Mouse (Mus musculus) olfactory bulb, adult 2 months (tissue): ENCODE measurements around the gene Dpp4.

ENCODE experiments used
- CTCF ChIP-seq: fragments of 200-500 bp; IDR thresholded peaks from 2 replicates; pipeline ENCODE4 v1.5.1; 2012; ENCODE audit warnings: low read depth, mild to moderate bottlenecking, low read length, moderate library complexity; ENCODE audit not compliant: insufficient read depth
- POLR2A ChIP-seq: fragments of 200-500 bp; IDR thresholded peaks from 2 replicates; pipeline ENCODE4 v1.6.1; 2012; ENCODE audit warnings: mild to moderate bottlenecking, low read depth, low read length, moderate library complexity; ENCODE audit not compliant: insufficient read depth

- TF ChIP-seq CTCF (no peak), POLR2A (no peak)
Measured at GRCm38 (mm10) chr2:62399361-62399760, 12.7 kb downstream of the Dpp4 start.
